ENCODE assay signal across 8 mouse cellular contexts in genomic region chr4:117133366-117133796, GRCm38 (mm10). TPM values are rescaled to one million over a fixed set of nuclear protein-coding genes. Genes with fewer than 3 reads are reported as not detected.
A peak's percentile ranks its signal among the peaks of the same experiment; 100 is the strongest.
DNase-seq lines count a peak whose midpoint lies in the region; ATAC-seq lines count a peak whose summit lies in the region.

No protein-coding gene starts in this region.

- no peak for DNase-seq in heart, embryonic 10.5 days (ENCODE audit: low spot score)
- DNase-seq in heart, adult 11 months: no peak
- DNase-seq in forebrain, embryonic 10.5 days (ENCODE audit: extremely low spot score, low spot score): peak; percentile 52
- no peak for DNase-seq in c-Kit-positive CD71-positive TER-119-positive erythroid progenitor cells, embryonic 14.5 days (ENCODE audit: low spot score)
- no peak for DNase-seq in ovary, postnatal 10 days (ENCODE audit: low spot score)

- under 1% methylated on average over 42 of the region's 42 CpGs for WGBS in heart, embryonic 10.5 days
- 1% methylated on average over 42 of the region's 42 CpGs for WGBS in forebrain, embryonic 10.5 days
- WGBS in limb, embryonic 15.5 days: 0% methylated on average over 42 of the region's 42 CpGs
- WGBS in stomach, embryonic 15.5 days: under 1% methylated on average over 42 of the region's 42 CpGs

- H3K9ac ChIP-seq in limb, embryonic 15.5 days: peak overlapping the region; percentile 54
- peak overlapping the region; percentile 86 for H3K9ac ChIP-seq in stomach, embryonic 15.5 days

- peaks cover 7% of the 10 kb centered on the region; the same call in 1 of the 2 replicates for H3K36me3 ChIP-seq in heart, embryonic 10.5 days
- peaks cover 22% of the 10 kb centered on the region for H3K36me3 ChIP-seq in forebrain, embryonic 10.5 days (replicated peaks)
- peaks cover 21% of the 10 kb centered on the region for H3K36me3 ChIP-seq in limb, embryonic 15.5 days
- peaks cover 7% of the 10 kb centered on the region; the same call in 1 of the 2 replicates for H3K36me3 ChIP-seq in stomach, embryonic 15.5 days

- ATAC-seq in CD4-positive, CD25-positive, alpha-beta regulatory T cell, adult 4 months: peak; percentile 10
- ATAC-seq in limb, embryonic 15.5 days (ENCODE audit: insufficient number of reproducible peaks, low FRiP score, low TSS enrichment, low read depth): 0 out of 2 replicates have a peak, but pooled peaks have one; percentile 0
- ATAC-seq in stomach, embryonic 15.5 days (ENCODE audit: insufficient read depth, low FRiP score, low read depth): 0 out of 2 replicates have a peak, but pooled peaks have one; percentile 1

- peaks cover 30% of the 10 kb centered on the region for H3K4me1 ChIP-seq in heart, embryonic 10.5 days
- peaks cover 67% of the 10 kb centered on the region for H3K4me1 ChIP-seq in forebrain, embryonic 10.5 days
- peaks cover 16% of the 10 kb centered on the region for H3K4me1 ChIP-seq in limb, embryonic 15.5 days
- peaks cover 20% of the 10 kb centered on the region for H3K4me1 ChIP-seq in stomach, embryonic 15.5 days

- H3K9me3 ChIP-seq in heart, embryonic 10.5 days: no peaks in the 10 kb centered on the region
- no peaks in the 10 kb centered on the region for H3K9me3 ChIP-seq in forebrain, embryonic 10.5 days
- no peaks in the 10 kb centered on the region for H3K9me3 ChIP-seq in limb, embryonic 15.5 days
- no peaks in the 10 kb centered on the region for H3K9me3 ChIP-seq in stomach, embryonic 15.5 days

- peak overlapping the region; percentile 82 for H3K4me3 ChIP-seq in heart, embryonic 10.5 days
- peak overlapping the region; percentile 92 for H3K4me3 ChIP-seq in forebrain, embryonic 10.5 days
- H3K4me3 ChIP-seq in limb, embryonic 15.5 days: peak overlapping the region; percentile 81
- peak overlapping the region; percentile 67 for H3K4me3 ChIP-seq in stomach, embryonic 15.5 days (replicated peaks)

- H3K27me3 ChIP-seq in heart, embryonic 10.5 days (ENCODE audit: insufficient read depth, poor library complexity, severe bottlenecking): peaks cover 41% of the 10 kb centered on the region
- peaks cover 61% of the 10 kb centered on the region for H3K27me3 ChIP-seq in forebrain, embryonic 10.5 days (ENCODE audit: poor library complexity, severe bottlenecking)
- H3K27me3 ChIP-seq in limb, embryonic 15.5 days: peaks cover 18% of the 10 kb centered on the region
- peaks cover 9% of the 10 kb centered on the region; the same call in 1 of the 2 replicates for H3K27me3 ChIP-seq in stomach, embryonic 15.5 days (replicated peaks)

- peak overlapping the region; percentile 91 for H3K4me2 ChIP-seq in limb, embryonic 15.5 days
- H3K4me2 ChIP-seq in stomach, embryonic 15.5 days: peak overlapping the region; percentile 97

- peak overlapping the region; percentile 85 for H3K27ac ChIP-seq in heart, embryonic 10.5 days
- peak overlapping the region; percentile 86 for H3K27ac ChIP-seq in forebrain, embryonic 10.5 days
- peak overlapping the region; percentile 38; the same call in 1 of the 2 replicates for H3K27ac ChIP-seq in limb, embryonic 15.5 days
- H3K27ac ChIP-seq in stomach, embryonic 15.5 days: no peak overlapping the region

RNA-seq across cellular contexts. Expression of gene Plk3, which starts 0.4 kb away (rescaled TPM):
- 1.5 and 2.4 TPM in 2 replicates for polyA plus RNA-seq in heart, embryonic 10.5 days (2016; fragmentation: Nextera tagmentation; extraction: Ambion mirVana)
- polyA plus RNA-seq in CD4-positive, CD25-positive, alpha-beta regulatory T cell, adult 4 months (2017; shearing (Covaris generic)): 10 to 100 TPM; 12.2 to 13.2 TPM
- 12.8 and 14.0 TPM in 2 replicates for polyA plus RNA-seq in forebrain, embryonic 10.5 days (2016; fragmentation: Nextera tagmentation; extraction: Ambion mirVana)
- polyA plus RNA-seq in limb, embryonic 15.5 days (2015; fragmentation: Nextera tagmentation; extraction: Ambion mirVana): 5.7 and 6.8 TPM in 2 replicates
- 3.8 and 4.7 TPM in 2 replicates for polyA plus RNA-seq in stomach, embryonic 15.5 days (2015; fragmentation: Nextera tagmentation; extraction: Ambion mirVana)

RNA-seq across cellular contexts. Expression of gene Tctex1d4, which starts 6.8 kb away (rescaled TPM):
- polyA plus RNA-seq in heart, embryonic 10.5 days (2016; fragmentation: Nextera tagmentation; extraction: Ambion mirVana): not detected in 2 replicates
- 1 to 10 TPM; 3.2 to 6.2 TPM for polyA plus RNA-seq in CD4-positive, CD25-positive, alpha-beta regulatory T cell, adult 4 months (2017; shearing (Covaris generic))
- not detected in 2 replicates for polyA plus RNA-seq in forebrain, embryonic 10.5 days (2016; fragmentation: Nextera tagmentation; extraction: Ambion mirVana)
- polyA plus RNA-seq in limb, embryonic 15.5 days (2015; fragmentation: Nextera tagmentation; extraction: Ambion mirVana): not detected in 2 replicates
- 0.24 TPM in 1 of 2 replicates, not detected in the other for polyA plus RNA-seq in stomach, embryonic 15.5 days (2015; fragmentation: Nextera tagmentation; extraction: Ambion mirVana)

RNA-seq across cellular contexts. Expression of gene Btbd19, which starts 7.9 kb away (rescaled TPM):
- polyA plus RNA-seq in heart, embryonic 10.5 days (2016; fragmentation: Nextera tagmentation; extraction: Ambion mirVana): 2.5 and 4.9 TPM in 2 replicates
- 10 to 100 TPM; 18.5 to 19.2 TPM for polyA plus RNA-seq in CD4-positive, CD25-positive, alpha-beta regulatory T cell, adult 4 months (2017; shearing (Covaris generic))
- 4.9 and 5.3 TPM in 2 replicates for polyA plus RNA-seq in forebrain, embryonic 10.5 days (2016; fragmentation: Nextera tagmentation; extraction: Ambion mirVana)
- 10.0 and 10.3 TPM in 2 replicates for polyA plus RNA-seq in limb, embryonic 15.5 days (2015; fragmentation: Nextera tagmentation; extraction: Ambion mirVana)
- 6.7 and 7.6 TPM in 2 replicates for polyA plus RNA-seq in stomach, embryonic 15.5 days (2015; fragmentation: Nextera tagmentation; extraction: Ambion mirVana)

RNA-seq across cellular contexts. Expression of gene Rps8, which starts 22.7 kb away (rescaled TPM):
- 638 and 783 TPM in 2 replicates for polyA plus RNA-seq in heart, embryonic 10.5 days (2016; fragmentation: Nextera tagmentation; extraction: Ambion mirVana)
- polyA plus RNA-seq in CD4-positive, CD25-positive, alpha-beta regulatory T cell, adult 4 months (2017; shearing (Covaris generic)): 100 to 1,000 TPM; 663 to 923 TPM
- polyA plus RNA-seq in forebrain, embryonic 10.5 days (2016; fragmentation: Nextera tagmentation; extraction: Ambion mirVana): 878 and 901 TPM in 2 replicates
- 803 and 994 TPM in 2 replicates for polyA plus RNA-seq in limb, embryonic 15.5 days (2015; fragmentation: Nextera tagmentation; extraction: Ambion mirVana)
- 968 and 983 TPM in 2 replicates for polyA plus RNA-seq in stomach, embryonic 15.5 days (2015; fragmentation: Nextera tagmentation; extraction: Ambion mirVana)

RNA-seq across cellular contexts. Expression of gene Ptch2, which starts 37.5 kb away (rescaled TPM):
- polyA plus RNA-seq in heart, embryonic 10.5 days (2016; fragmentation: Nextera tagmentation; extraction: Ambion mirVana): 2.9 and 3.5 TPM in 2 replicates
- under 1 TPM in 1 of 2 experiments, not detected in 1; 0.76 TPM for polyA plus RNA-seq in CD4-positive, CD25-positive, alpha-beta regulatory T cell, adult 4 months (2017; shearing (Covaris generic))
- 7.3 TPM in 2 replicates for polyA plus RNA-seq in forebrain, embryonic 10.5 days (2016; fragmentation: Nextera tagmentation; extraction: Ambion mirVana)
- polyA plus RNA-seq in limb, embryonic 15.5 days (2015; fragmentation: Nextera tagmentation; extraction: Ambion mirVana): 13.7 and 15.8 TPM in 2 replicates
- 6.5 and 7.0 TPM in 2 replicates for polyA plus RNA-seq in stomach, embryonic 15.5 days (2015; fragmentation: Nextera tagmentation; extraction: Ambion mirVana)
